Mouse (Mus musculus) kidney, embryonic 14.5 days (tissue): ENCODE results near the gene Dnaaf5. TPM values are rescaled to one million over a fixed set of nuclear protein-coding genes. Genes with fewer than 3 reads are reported as not detected.

Experiments
- ATAC-seq: fragments of 200-750 bp; cut with Nextera tagmentation; 2 replicates; pipeline ENCODE4 v1.8.0; 2017; ENCODE audit warnings: moderate number of reproducible peaks, mild to moderate bottlenecking, moderate TSS enrichment, moderate library complexity; ENCODE audit not compliant: low FRiP score, low TSS enrichment
- H3K27ac ChIP-seq: fragments of 300-500 bp; sonication (generic); 2 replicates; pipeline ENCODE4 v1.5.1; 2014; ENCODE audit warnings: low read depth, mild to moderate bottlenecking, low read length, moderate library complexity, mixed read lengths
- H3K27me3 ChIP-seq: fragments of 300-500 bp; sonication (generic); 2 replicates; pipeline ENCODE4 v1.6.1; 2014; ENCODE audit warnings: mild to moderate bottlenecking, low read length; ENCODE audit not compliant: control insufficient read depth, insufficient read depth
- H3K36me3 ChIP-seq: fragments of 300-500 bp; sonication (generic); 2 replicates; pipeline ENCODE4 v1.6.1; 2014; ENCODE audit warnings: low read length, mixed read lengths; ENCODE audit not compliant: control insufficient read depth, insufficient read depth
- H3K4me1 ChIP-seq: fragments of 300-500 bp; sonication (generic); 2 replicates; pipeline ENCODE4 v1.6.1; 2014; ENCODE audit warnings: low read length, mixed read lengths; ENCODE audit not compliant: control insufficient read depth, insufficient read depth
- H3K4me2 ChIP-seq: fragments of 300-500 bp; sonication (generic); replicated peaks from 2 replicates; pipeline ENCODE4 v1.6.1; 2014; ENCODE audit warnings: low read depth, mild to moderate bottlenecking, low read length
- H3K4me3 ChIP-seq: fragments of 300-500 bp; sonication (generic); 2 replicates; pipeline ENCODE4 v1.5.1; 2014; ENCODE audit warnings: mild to moderate bottlenecking, low read length
- H3K9ac ChIP-seq: fragments of 300-500 bp; sonication (generic); 2 replicates; pipeline ENCODE4 v1.6.1; 2014; ENCODE audit warnings: low read depth, mild to moderate bottlenecking, low read length, moderate library complexity
- H3K9me3 ChIP-seq: fragments of 300-500 bp; sonication (generic); 2 replicates; pipeline ENCODE4 v1.6.1; 2016; ENCODE audit warnings: low read length; ENCODE audit not compliant: control insufficient read depth
- WGBS: fragments of 180-500 bp; shearing (Covaris S2); extraction: QIAGEN DNeasy Blood & Tissue Kit; methylation state at CpG from one replicate; pipeline ENCODE4 v1.1.7; 2014; 5-methylcytosine and 5-hydroxymethylcytosine counted together
- polyA plus RNA-seq: library from polyadenylated mRNA; unstranded; fragments of >200 nt; fragmentation: Nextera tagmentation; extraction: Ambion mirVana; gene quantifications from 2 replicates; pipeline ENCODE4 v1.2.1, GENCODE M21; 2014

The Dnaaf5 gene
- polyA plus RNA-seq, result 9.1 and 11.5 TPM in 2 replicates

- Histone ChIP-seq H3K9ac (peak within 1 kb of the TSS; percentile 69), H3K27ac (no peak within 1 kb of the TSS; the same call in 1 of the 2 replicates), H3K36me3 (peaks cover 29% of the 10 kb centered on the region), H3K4me1 (peaks cover 12% of the 10 kb centered on the region), H3K4me3 (peak within 1 kb of the TSS; percentile 81), H3K27me3 (no peaks in the 10 kb centered on the region), H3K4me2 (peak within 1 kb of the TSS; percentile 56), H3K9me3 (no peaks in the 10 kb centered on the region)
- under 1% methylated on average over 67 of the region's 87 CpGs for WGBS
- peak; percentile 98 for ATAC-seq
These were observed at the start of gene Dnaaf5, which contains the start of gene Prkar1b for GRCm38 (mm10) chr5:139149681-139150602. TSS of gene Dnaaf5 (plus strand) at chr5:139150223. TSS of gene Prkar1b (minus strand) at chr5:139150001.

DNA sequence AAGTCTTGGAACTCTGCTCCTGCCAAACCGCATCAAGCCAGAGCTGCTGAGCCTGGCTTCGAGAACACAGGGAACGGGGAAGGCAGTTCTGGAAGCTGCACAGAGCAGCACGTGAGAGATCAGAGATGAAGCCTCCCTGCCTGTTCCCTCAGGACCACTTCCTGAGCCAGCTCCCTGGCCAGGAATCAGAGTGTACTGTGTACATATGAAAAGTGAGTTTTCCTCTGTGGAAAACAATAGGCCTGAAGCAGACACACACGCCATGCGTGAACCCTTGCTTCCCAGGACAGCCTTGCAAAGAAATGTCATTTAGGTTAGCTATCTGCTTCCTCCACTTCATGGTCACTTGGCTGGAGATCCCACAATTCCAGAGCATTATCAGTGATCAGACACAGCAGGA is 48.2 kb upstream of the Dnaaf5 start:
- ATAC-seq, result no peak
- no peak overlapping the region for H3K4me3 ChIP-seq
- 0 out of 2 replicates have a peak, but pooled peaks cover 3% of the 10 kb centered on the region for H3K4me1 ChIP-seq
- H3K9ac ChIP-seq, result no peak overlapping the region
- H3K27ac ChIP-seq, result no peak overlapping the region
- no peaks in the 10 kb centered on the region for H3K27me3 ChIP-seq
- WGBS, result 72% methylated on average over 6 of the region's 6 CpGs
- no peaks in the 10 kb centered on the region for H3K36me3 ChIP-seq
- 0 out of 2 replicates have a peak, but pooled peaks cover 4% of the 10 kb centered on the region for H3K9me3 ChIP-seq
- H3K4me2 ChIP-seq, result no peak overlapping the region

DNA sequence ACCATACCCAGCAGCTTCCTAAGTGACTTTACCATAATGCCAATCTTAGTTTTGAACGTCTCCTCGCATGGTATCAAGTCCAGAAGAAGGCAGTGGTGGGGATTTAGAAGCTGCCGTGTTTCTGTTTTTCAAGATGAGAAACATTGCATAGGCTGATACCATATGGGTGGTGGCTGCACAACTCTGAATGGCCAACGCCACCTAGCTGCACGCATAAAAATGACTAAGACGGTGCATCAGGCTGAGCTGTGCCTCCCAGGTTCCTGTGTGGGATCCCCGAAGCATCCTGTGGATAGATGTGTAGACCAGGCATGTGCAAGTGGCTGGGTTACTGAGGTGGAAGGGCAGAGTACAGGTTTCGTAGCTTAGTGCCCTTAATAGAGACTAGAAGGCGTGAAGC is 42.2 kb upstream of the Dnaaf5 start:
- H3K9ac ChIP-seq, result no peak overlapping the region
- ATAC-seq, result no peak
- no peaks in the 10 kb centered on the region for H3K4me1 ChIP-seq
- no peaks in the 10 kb centered on the region for H3K9me3 ChIP-seq
- no peak overlapping the region for H3K4me3 ChIP-seq
- H3K36me3 ChIP-seq, result no peaks in the 10 kb centered on the region
- no peaks in the 10 kb centered on the region for H3K27me3 ChIP-seq
- WGBS, result 70% methylated on average over 9 of the region's 9 CpGs
- H3K4me2 ChIP-seq, result no peak overlapping the region
- H3K27ac ChIP-seq, result no peak overlapping the region

DNA sequence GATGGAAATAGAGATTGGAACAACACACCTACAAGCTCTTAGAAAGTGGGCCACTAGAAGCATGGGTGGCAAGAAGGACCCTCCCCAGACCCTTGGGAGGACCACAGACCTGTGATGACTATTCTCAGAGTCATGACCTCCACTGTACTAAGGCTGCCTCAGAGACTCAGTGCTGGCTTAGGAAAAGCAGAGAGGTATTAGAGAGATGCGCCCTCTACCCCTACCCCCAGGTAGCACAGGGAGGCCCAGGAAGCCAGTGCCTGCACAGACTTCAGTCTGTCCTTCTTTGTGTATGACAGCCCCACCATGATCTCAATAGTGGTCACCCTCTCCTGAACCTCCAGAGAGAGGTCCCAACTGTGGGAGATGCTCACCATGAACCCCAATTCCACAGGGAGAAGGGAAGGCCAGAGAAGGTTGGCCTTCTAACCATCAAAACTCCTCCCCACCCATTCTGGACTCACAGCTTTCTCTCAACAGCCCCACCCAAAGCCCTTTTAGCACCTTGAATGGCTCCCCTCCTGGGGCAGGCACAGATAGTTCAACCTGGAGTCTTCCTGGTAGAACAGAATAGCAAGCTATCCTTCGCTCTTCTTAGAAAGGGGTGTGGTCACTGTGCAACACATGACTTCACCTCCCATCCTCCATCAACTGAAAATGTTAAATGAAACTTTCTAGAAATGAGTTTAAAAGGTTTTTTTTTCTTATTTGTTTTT is 39.7 kb upstream of the Dnaaf5 start:
- H3K4me3 ChIP-seq, result no peak overlapping the region
- no peaks in the 10 kb centered on the region for H3K9me3 ChIP-seq
- H3K27ac ChIP-seq, result no peak overlapping the region
- H3K4me2 ChIP-seq, result no peak overlapping the region
- no peaks in the 10 kb centered on the region for H3K4me1 ChIP-seq
- 97% methylated on average over 2 of the region's 2 CpGs for WGBS
- no peaks in the 10 kb centered on the region for H3K36me3 ChIP-seq
- ATAC-seq, result no peak
- no peak overlapping the region for H3K9ac ChIP-seq
- no peaks in the 10 kb centered on the region for H3K27me3 ChIP-seq

GRCm38 (mm10) chr5:139111991-139112390 is 38.0 kb upstream of the Dnaaf5 start:
- no peaks in the 10 kb centered on the region for H3K27me3 ChIP-seq
- H3K4me3 ChIP-seq, result no peak overlapping the region
- no peak overlapping the region for H3K4me2 ChIP-seq
- WGBS, result 80% methylated on average over 9 of the region's 9 CpGs
- no peak for ATAC-seq
- H3K9ac ChIP-seq, result no peak overlapping the region
- no peaks in the 10 kb centered on the region for H3K4me1 ChIP-seq
- no peaks in the 10 kb centered on the region for H3K9me3 ChIP-seq
- no peak overlapping the region for H3K27ac ChIP-seq
- no peaks in the 10 kb centered on the region for H3K36me3 ChIP-seq

DNA sequence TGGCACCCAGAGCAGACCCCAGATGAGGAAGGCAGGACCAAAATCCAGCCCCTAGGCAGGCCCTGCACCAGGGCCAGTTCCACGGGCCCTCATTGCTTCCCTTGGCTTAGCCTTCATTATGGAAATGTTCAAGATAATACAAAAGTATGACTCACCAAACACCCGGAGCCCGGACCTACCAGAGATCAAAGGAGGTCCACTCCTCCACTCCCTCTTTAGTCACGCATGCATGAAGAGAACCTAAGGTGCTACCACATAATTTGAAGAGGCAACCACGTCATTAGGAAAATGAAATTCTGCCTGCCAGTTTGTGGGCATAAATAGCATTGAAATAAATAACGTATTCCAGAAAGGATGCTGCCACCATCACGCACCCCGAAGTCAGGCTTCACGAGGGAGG is 37.6 kb upstream of the Dnaaf5 start:
- no peak overlapping the region for H3K4me3 ChIP-seq
- no peaks in the 10 kb centered on the region for H3K27me3 ChIP-seq
- ATAC-seq, result no peak
- no peaks in the 10 kb centered on the region for H3K36me3 ChIP-seq
- no peaks in the 10 kb centered on the region for H3K9me3 ChIP-seq
- 68% methylated on average over 9 of the region's 9 CpGs for WGBS
- H3K4me1 ChIP-seq, result no peaks in the 10 kb centered on the region
- H3K27ac ChIP-seq, result no peak overlapping the region
- H3K4me2 ChIP-seq, result no peak overlapping the region
- H3K9ac ChIP-seq, result no peak overlapping the region

DNA sequence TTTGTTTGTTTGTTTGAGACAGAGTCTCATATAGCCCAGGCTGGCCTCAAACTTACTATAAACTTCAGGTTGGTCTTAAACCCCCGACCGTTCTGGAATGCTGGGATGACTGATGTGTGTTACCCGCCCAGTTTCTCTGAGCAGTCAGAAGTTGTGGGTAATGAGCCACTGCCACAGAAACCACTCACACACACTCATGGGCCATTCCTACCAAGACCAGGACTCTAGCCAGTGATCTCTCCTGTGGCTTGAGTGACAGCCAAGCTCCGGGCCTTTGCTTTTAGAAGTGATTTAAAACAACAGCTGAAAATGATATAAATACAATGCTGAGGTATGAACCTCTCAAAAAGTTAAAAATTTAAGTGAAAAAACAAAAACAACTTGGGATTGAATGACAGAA is 35.1 kb upstream of the Dnaaf5 start:
- no peak overlapping the region for H3K4me3 ChIP-seq
- H3K4me1 ChIP-seq, result no peaks in the 10 kb centered on the region
- H3K4me2 ChIP-seq, result no peak overlapping the region
- H3K9me3 ChIP-seq, result no peaks in the 10 kb centered on the region
- no peaks in the 10 kb centered on the region for H3K36me3 ChIP-seq
- no peak overlapping the region for H3K27ac ChIP-seq
- H3K27me3 ChIP-seq, result no peaks in the 10 kb centered on the region
- WGBS, result 80% methylated on average over 4 of the region's 4 CpGs
- no peak overlapping the region for H3K9ac ChIP-seq
- ATAC-seq, result no peak

DNA sequence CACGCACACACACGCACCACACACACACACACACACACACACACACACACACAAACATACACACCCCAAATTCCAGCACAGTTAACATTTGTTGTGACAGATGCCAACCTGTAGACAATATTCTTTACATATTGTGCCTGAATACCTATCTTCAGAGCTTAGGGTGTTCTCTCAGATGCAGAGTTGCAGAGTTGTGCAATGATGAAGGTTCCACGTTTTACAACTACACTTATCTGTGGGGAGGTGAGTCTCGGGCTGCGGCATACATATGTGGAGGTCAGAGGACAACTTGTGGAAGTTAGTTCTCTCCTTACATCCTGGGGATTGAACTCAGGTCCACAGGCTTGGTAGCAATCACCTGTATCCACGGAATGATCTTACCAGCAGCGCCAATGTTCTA is 34.5 kb upstream of the Dnaaf5 start:
- no peak for ATAC-seq

More for the DNA sequence above, 34.5 kb upstream of the Dnaaf5 start:
- Histone ChIP-seq H3K27me3 (no peaks in the 10 kb centered on the region), H3K4me3 (no peak overlapping the region), H3K9ac (no peak overlapping the region), H3K36me3 (no peaks in the 10 kb centered on the region), H3K27ac (no peak overlapping the region), H3K4me1 (no peaks in the 10 kb centered on the region), H3K4me2 (no peak overlapping the region), H3K9me3 (no peaks in the 10 kb centered on the region)
- 94% methylated on average over 7 of the region's 7 CpGs for WGBS
